Mouse (Mus musculus) stomach, embryonic 16.5 days (tissue): ENCODE measurements around the gene Auts2. TPM values are rescaled to one million over a fixed set of nuclear protein-coding genes. Genes with fewer than 3 reads are reported as not detected.

Source experiments
- ATAC-seq: fragments of 200-750 bp; cut with Nextera tagmentation; 2 replicates; pipeline ENCODE4 v1.8.0; 2017; ENCODE audit warnings: moderate number of reproducible peaks, moderate TSS enrichment; ENCODE audit not compliant: insufficient read depth, low FRiP score
- H3K27ac ChIP-seq: fragments of 300-500 bp; sonication (generic); 2 replicates; pipeline ENCODE4 v1.5.1; 2014; ENCODE audit warnings: low read length
- H3K27me3 ChIP-seq: fragments of 300-500 bp; sonication (generic); 2 replicates; pipeline ENCODE4 v1.6.1; 2014; ENCODE audit warnings: low read length, control low read depth, mixed read lengths; ENCODE audit not compliant: control insufficient read depth, insufficient read depth
- H3K36me3 ChIP-seq: fragments of 300-500 bp; sonication (generic); 2 replicates; pipeline ENCODE4 v1.6.1; 2014; ENCODE audit warnings: low read length; ENCODE audit not compliant: control insufficient read depth, insufficient read depth
- H3K4me1 ChIP-seq: fragments of 300-500 bp; sonication (generic); 2 replicates; pipeline ENCODE4 v1.6.1; 2014; ENCODE audit warnings: low read length, control low read depth, mixed read lengths; ENCODE audit not compliant: control insufficient read depth, insufficient read depth
- H3K4me2 ChIP-seq: fragments of 300-500 bp; sonication (generic); 2 replicates; pipeline ENCODE4 v1.6.1; 2014; ENCODE audit warnings: low read depth, low read length, mixed read lengths
- H3K4me3 ChIP-seq: fragments of 300-500 bp; sonication (generic); replicated peaks from 2 replicates; pipeline ENCODE4 v1.5.1; 2014; ENCODE audit warnings: mild to moderate bottlenecking, low read length
- H3K9ac ChIP-seq: fragments of 300-500 bp; sonication (generic); 2 replicates; pipeline ENCODE4 v1.6.1; 2014; ENCODE audit warnings: low read length
- H3K9me3 ChIP-seq: fragments of 300-500 bp; sonication (generic); replicated peaks from 2 replicates; pipeline ENCODE4 v1.6.1; 2016; ENCODE audit warnings: low read length, control low read depth; ENCODE audit not compliant: control insufficient read depth
- WGBS: fragments of 180-500 bp; shearing (Covaris S2); extraction: QIAGEN DNeasy Blood & Tissue Kit; methylation state at CpG from one replicate; pipeline ENCODE4 v1.1.7; 2014; 5-methylcytosine and 5-hydroxymethylcytosine counted together
- polyA plus RNA-seq: library from polyadenylated mRNA; unstranded; fragments of >200 nt; fragmentation: Nextera tagmentation; extraction: Ambion mirVana; gene quantifications from 2 replicates; pipeline ENCODE4 v1.2.1, GENCODE M21; 2015

The Auts2 gene
- polyA plus RNA-seq, 1 experiment from 2014 or later, result 20.1 TPM

- Histone ChIP-seq H3K4me2 (no peak overlapping the region), H3K9ac (no peak overlapping the region), H3K27me3 (no peaks in the 10 kb centered on the region), H3K4me3 (no peak overlapping the region), H3K36me3 (peaks cover 18% of the 10 kb centered on the region), H3K4me1 (no peaks in the 10 kb centered on the region), H3K27ac (no peak overlapping the region), H3K9me3 (no peaks in the 10 kb centered on the region)
- ATAC-seq, result no peak
- WGBS, result 78% methylated on average over 2 of the region's 2 CpGs
Measured at GRCm38 (mm10) chr5:131459549-131459948, 1083.6 kb downstream of the Auts2 start.

DNA sequence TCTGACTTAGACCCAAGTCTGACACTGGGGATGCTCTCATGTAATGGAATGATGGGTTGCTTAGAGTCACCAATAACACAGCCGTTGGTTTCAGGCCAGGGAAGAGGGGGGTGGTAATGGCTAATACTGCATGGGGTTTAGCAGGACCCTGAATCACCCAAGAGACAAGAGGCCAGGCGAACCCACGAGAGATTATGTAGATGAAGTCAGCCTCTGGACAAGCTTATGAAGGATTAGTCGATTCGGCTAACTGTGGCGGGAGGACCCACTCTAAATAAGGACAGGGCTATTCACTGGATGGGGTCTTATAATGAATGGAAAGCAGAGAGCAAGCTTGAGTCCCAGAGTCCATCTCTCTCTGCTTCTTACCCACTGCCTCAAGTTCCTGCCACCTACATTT, 1084.4 kb downstream of the Auts2 start:
- Histone ChIP-seq H3K27me3 (no peaks in the 10 kb centered on the region), H3K9me3 (no peaks in the 10 kb centered on the region), H3K4me3 (no peak overlapping the region), H3K4me1 (no peaks in the 10 kb centered on the region), H3K4me2 (no peak overlapping the region), H3K9ac (no peak overlapping the region), H3K27ac (no peak overlapping the region), H3K36me3 (peaks cover 18% of the 10 kb centered on the region)
- WGBS, result 80% methylated on average over 6 of the region's 6 CpGs
- no peak for ATAC-seq

GRCm38 (mm10) chr5:131457999-131458398, 1085.1 kb downstream of the Auts2 start:
- peaks cover 21% of the 10 kb centered on the region for H3K36me3 ChIP-seq
- 91% methylated on average over 7 of the region's 7 CpGs for WGBS
- H3K27me3 ChIP-seq, result no peaks in the 10 kb centered on the region
- H3K4me2 ChIP-seq, result no peak overlapping the region
- H3K4me3 ChIP-seq, result no peak overlapping the region
- H3K4me1 ChIP-seq, result no peaks in the 10 kb centered on the region
- H3K27ac ChIP-seq, result no peak overlapping the region
- no peaks in the 10 kb centered on the region for H3K9me3 ChIP-seq
- H3K9ac ChIP-seq, result no peak overlapping the region
- no peak for ATAC-seq

DNA sequence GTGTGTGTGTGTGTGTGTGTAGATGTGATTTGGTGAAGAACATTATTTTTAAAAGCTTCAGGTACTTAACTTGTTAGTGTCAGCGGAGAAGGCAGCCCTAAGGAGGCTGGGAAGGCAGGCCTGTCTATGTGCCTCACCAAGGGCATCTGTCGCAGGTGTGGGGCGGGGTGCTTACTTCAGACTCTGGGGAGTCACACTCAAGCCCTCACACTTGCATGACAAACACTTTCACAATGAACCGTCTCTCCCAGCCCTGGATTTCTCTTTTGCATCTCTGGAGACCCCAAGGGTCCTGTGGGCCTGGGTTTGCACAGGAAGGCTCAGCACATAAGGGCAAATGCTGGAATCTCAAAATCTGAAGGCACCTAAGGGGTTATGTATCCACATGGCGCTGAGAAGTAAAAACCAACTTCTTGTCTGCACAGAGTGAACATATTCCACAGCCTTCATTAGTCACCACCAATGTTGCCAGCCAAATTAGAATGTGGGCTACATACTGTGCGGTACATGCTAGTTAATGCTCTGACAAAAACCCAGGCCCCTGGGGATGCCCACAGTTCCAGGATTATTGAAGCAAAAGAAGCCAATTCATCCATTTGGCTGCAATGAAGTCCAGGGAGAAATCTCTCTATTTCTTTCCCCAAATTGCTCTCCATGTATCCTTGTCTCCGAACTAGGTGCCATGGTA, 1093.8 kb downstream of the Auts2 start:
- Histone ChIP-seq H3K4me2 (no peak overlapping the region), H3K4me3 (no peak overlapping the region), H3K4me1 (no peaks in the 10 kb centered on the region), H3K27ac (no peak overlapping the region), H3K9ac (no peak overlapping the region), H3K27me3 (no peaks in the 10 kb centered on the region), H3K9me3 (no peaks in the 10 kb centered on the region), H3K36me3 (peaks cover 36% of the 10 kb centered on the region)
- 90% methylated on average over 7 of the region's 7 CpGs for WGBS
- no peak for ATAC-seq

DNA sequence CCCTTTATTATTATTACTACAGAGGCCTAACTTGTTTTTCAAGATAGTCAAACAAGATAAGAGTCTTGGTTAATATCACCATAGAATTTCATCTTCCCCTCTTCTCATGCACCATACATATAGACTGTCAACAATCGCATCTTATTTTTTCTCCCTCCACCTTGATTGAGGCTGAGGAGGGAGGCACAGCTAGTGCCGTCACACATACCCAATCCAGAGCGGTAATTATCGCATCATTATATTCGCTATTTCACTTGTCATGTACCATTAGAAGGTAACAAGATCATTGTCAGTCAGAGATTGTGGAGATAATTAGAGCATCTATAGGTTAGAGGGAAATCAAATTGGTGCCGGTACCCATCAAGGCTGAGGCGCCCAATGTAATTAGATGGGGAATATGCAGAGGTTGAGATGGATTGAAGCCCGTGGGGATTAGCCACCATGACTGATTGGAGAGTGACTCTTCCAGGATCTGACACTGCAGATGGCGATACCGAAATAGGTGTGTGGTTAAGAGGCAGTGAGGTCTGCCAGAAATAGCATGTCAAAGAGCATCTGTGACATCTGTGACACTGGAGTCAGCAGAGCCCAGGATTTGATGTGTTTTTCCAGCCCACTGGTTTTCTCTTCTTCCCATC, 1107.8 kb downstream of the Auts2 start:
- Histone ChIP-seq H3K27ac (no peak overlapping the region), H3K4me1 (no peaks in the 10 kb centered on the region), H3K9me3 (0 out of 2 replicates have a peak, but pooled peaks cover 3% of the 10 kb centered on the region), H3K4me2 (no peak overlapping the region), H3K36me3 (peaks cover 13% of the 10 kb centered on the region), H3K9ac (no peak overlapping the region), H3K27me3 (no peaks in the 10 kb centered on the region), H3K4me3 (no peak overlapping the region)
- 90% methylated on average over 10 of the region's 10 CpGs for WGBS
- no peak; the same call in 1 of the 2 replicates for ATAC-seq

GRCm38 (mm10) chr5:131433291-131433690, 1109.9 kb downstream of the Auts2 start:
- no peaks in the 10 kb centered on the region for H3K36me3 ChIP-seq
- H3K27me3 ChIP-seq, result no peaks in the 10 kb centered on the region
- ATAC-seq, result no peak
- no peaks in the 10 kb centered on the region for H3K4me1 ChIP-seq
- no peak overlapping the region for H3K4me3 ChIP-seq
- no peaks in the 10 kb centered on the region for H3K9me3 ChIP-seq
- no peak overlapping the region for H3K9ac ChIP-seq
- WGBS, result 82% methylated on average over 4 of the region's 4 CpGs
- H3K27ac ChIP-seq, result no peak overlapping the region
- H3K4me2 ChIP-seq, result no peak overlapping the region

GRCm38 (mm10) chr5:131431896-131432295, 1111.2 kb downstream of the Auts2 start:
- Histone ChIP-seq H3K4me3 (no peak overlapping the region), H3K9ac (no peak overlapping the region), H3K4me1 (no peaks in the 10 kb centered on the region), H3K4me2 (no peak overlapping the region), H3K36me3 (no peaks in the 10 kb centered on the region), H3K27ac (no peak overlapping the region), H3K27me3 (no peaks in the 10 kb centered on the region), H3K9me3 (no peaks in the 10 kb centered on the region)
- WGBS, result 74% methylated on average over 7 of the region's 7 CpGs
- no peak for ATAC-seq

DNA sequence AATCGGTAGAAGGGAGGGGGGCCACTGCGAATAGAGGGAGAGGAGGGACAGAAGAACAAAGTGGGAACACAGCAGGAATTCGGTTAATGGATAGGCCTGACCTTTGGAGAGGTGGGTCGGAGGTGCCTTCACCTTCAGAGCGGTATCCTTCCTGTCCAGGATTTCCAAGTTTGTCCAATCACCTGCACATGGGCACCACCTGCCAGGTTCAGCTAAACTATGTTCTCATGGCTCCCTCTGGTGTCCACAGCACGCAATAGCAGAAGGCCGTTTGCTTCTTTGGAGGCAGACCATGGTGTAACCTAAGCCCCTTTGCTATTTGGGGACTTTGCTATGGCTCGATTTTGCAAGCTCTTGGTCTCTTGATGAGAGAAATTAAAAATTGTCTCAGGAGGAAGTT, 1113.0 kb downstream of the Auts2 start:
- H3K36me3 ChIP-seq, result no peaks in the 10 kb centered on the region
- no peak overlapping the region for H3K4me2 ChIP-seq
- 23% methylated on average over 8 of the region's 8 CpGs for WGBS
- H3K9me3 ChIP-seq, result no peaks in the 10 kb centered on the region
- H3K27me3 ChIP-seq, result no peaks in the 10 kb centered on the region
- no peaks in the 10 kb centered on the region for H3K4me1 ChIP-seq
- no peak overlapping the region for H3K9ac ChIP-seq
- ATAC-seq, result no peak
- H3K27ac ChIP-seq, result no peak overlapping the region
- H3K4me3 ChIP-seq, result no peak overlapping the region

DNA sequence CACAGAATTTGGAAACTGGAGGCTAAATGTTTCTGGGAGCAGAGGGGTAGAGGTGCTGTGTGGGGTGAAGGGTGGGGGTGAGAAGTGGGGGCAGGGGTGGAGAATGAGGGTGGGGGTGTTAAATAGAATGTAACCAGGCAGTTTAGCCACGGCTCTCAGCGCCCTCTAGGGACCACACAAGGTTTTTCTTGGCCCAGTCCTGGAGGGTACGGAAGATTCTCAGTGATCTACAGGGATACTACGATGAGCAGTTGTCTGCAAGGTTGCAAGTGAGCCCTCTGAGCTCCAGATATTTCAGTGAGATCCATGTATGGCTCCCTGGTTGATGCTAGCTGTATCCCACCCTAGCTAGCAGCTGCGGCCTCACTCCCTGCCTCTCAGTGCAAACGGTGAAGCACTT, 1113.6 kb downstream of the Auts2 start:
- Histone ChIP-seq H3K27ac (no peak overlapping the region), H3K4me3 (no peak overlapping the region), H3K4me2 (no peak overlapping the region), H3K9me3 (no peaks in the 10 kb centered on the region), H3K27me3 (no peaks in the 10 kb centered on the region), H3K36me3 (no peaks in the 10 kb centered on the region), H3K9ac (no peak overlapping the region), H3K4me1 (no peaks in the 10 kb centered on the region)
- ATAC-seq, result no peak
- WGBS, result 51% methylated on average over 6 of the region's 6 CpGs
